Mouse (Mus musculus): ENCODE data around the gene Olfr94.
A peak's percentile ranks its signal among the peaks of the same experiment; 100 is the strongest.
"Not testable (repeated sequence)": the region's sequence is repeated elsewhere in the genome, so short reads cannot be mapped to it uniquely, and the experiment has no call there.

Gene Olfr94

GRCm38 (mm10) chr17:37200894-37201293, at the start of gene Olfr94:
TSS of gene Olfr94 (minus strand) at chr17:37200994.
- DNase-seq (ENCODE audit: low spot score), result no peak

- DNase-seq (ENCODE audit: low spot score), result peak; percentile 12
Measured at GRCm38 (mm10) chr17:37250544-37250943, 49.8 kb upstream of the Olfr94 start.

- no peak for DNase-seq (ENCODE audit: low spot score)
Measured at GRCm38 (mm10) chr17:37249460-37249859, 48.7 kb upstream of the Olfr94 start.

- DNase-seq (ENCODE audit: low spot score), result no peak
Measured at GRCm38 (mm10) chr17:37246715-37247114, 45.9 kb upstream of the Olfr94 start.

GRCm38 (mm10) chr17:37242198-37242597, 41.4 kb upstream of the Olfr94 start:
- DNase-seq (ENCODE audit: low spot score), result peak; percentile 48

- DNase-seq (ENCODE audit: low spot score), result not testable (repeated sequence)
Measured at GRCm38 (mm10) chr17:37237230-37237629, 36.4 kb upstream of the Olfr94 start, which contains the start of gene Olfr97. TSS of gene Olfr97 (minus strand) at chr17:37237330.

GRCm38 (mm10) chr17:37221879-37222278, 21.1 kb upstream of the Olfr94 start:
- no peak for DNase-seq (ENCODE audit: low spot score)

GRCm38 (mm10) chr17:37219846-37220245, 19.1 kb upstream of the Olfr94 start, which contains the start of gene Olfr96:
TSS of gene Olfr96 (plus strand) at chr17:37220146.
- no peak for DNase-seq (ENCODE audit: low spot score)

- DNase-seq (ENCODE audit: low spot score), result no peak
Measured at GRCm38 (mm10) chr17:37218486-37218885, 17.7 kb upstream of the Olfr94 start.

- no peak for DNase-seq (ENCODE audit: low spot score)
Measured at GRCm38 (mm10) chr17:37213018-37213417, 12.2 kb upstream of the Olfr94 start, which contains the start of gene Olfr95. TSS of gene Olfr95 (minus strand) at chr17:37213118.

- no peak for DNase-seq (ENCODE audit: low spot score)
Measured at GRCm38 (mm10) chr17:37210884-37211768, 10.3 kb upstream of the Olfr94 start.

- no peak for DNase-seq (ENCODE audit: low spot score)
Measured at GRCm38 (mm10) chr17:37203917-37204236, 3.1 kb upstream of the Olfr94 start.

GRCm38 (mm10) chr17:37203206-37203916, 2.6 kb upstream of the Olfr94 start:
- DNase-seq (ENCODE audit: low spot score), result peak; percentile 50

- DNase-seq (ENCODE audit: low spot score), result peak; percentile 48
Measured at GRCm38 (mm10) chr17:37196845-37197724, 3.7 kb downstream of the Olfr94 start.

GRCm38 (mm10) chr17:37194782-37195181, 6.0 kb downstream of the Olfr94 start:
- DNase-seq (ENCODE audit: low spot score), result no peak

GRCm38 (mm10) chr17:37193656-37194055, 7.1 kb downstream of the Olfr94 start, which contains the start of gene Ubd:
TSS of gene Ubd (plus strand) at chr17:37193892.
- DNase-seq (ENCODE audit: low spot score), result no peak

- DNase-seq (ENCODE audit: low spot score), result no peak
Measured at GRCm38 (mm10) chr17:37193032-37193431, 7.8 kb downstream of the Olfr94 start.

- peak; percentile 53 for DNase-seq (ENCODE audit: low spot score)
Measured at GRCm38 (mm10) chr17:37190711-37191110, 10.1 kb downstream of the Olfr94 start.

GRCm38 (mm10) chr17:37185474-37185873, 15.3 kb downstream of the Olfr94 start:
- DNase-seq (ENCODE audit: low spot score), result no peak

GRCm38 (mm10) chr17:37161394-37161793, 39.4 kb downstream of the Olfr94 start, which contains the start of gene Olfr93:
TSS of gene Olfr93 (minus strand) at chr17:37161494.
- DNase-seq (ENCODE audit: low spot score), result no peak
